Mouse (Mus musculus) kidney, adult 11 months (tissue): ENCODE data around the gene Fnip2.

Source experiments
- DNase-seq: peaks from one replicate; pipeline ENCODE4 v3.0.0; 2022

Gene Fnip2

GRCm38 (mm10) chr3:79411666-79412065 is 155.9 kb downstream of the Fnip2 start:
- no peak for DNase-seq

GRCm38 (mm10) chr3:79410629-79410995 is 157.0 kb downstream of the Fnip2 start:
- DNase-seq, result no peak

GRCm38 (mm10) chr3:79409927-79410628 is 157.5 kb downstream of the Fnip2 start:
- no peak for DNase-seq

- DNase-seq, result no peak
Measured at GRCm38 (mm10) chr3:79408546-79408945, 159.1 kb downstream of the Fnip2 start.
